Mouse (Mus musculus): Measurements from ENCODE around the gene P2rx7. TPM values are rescaled to one million over a fixed set of nuclear protein-coding genes. Genes with fewer than 3 reads are reported as not detected.

The P2rx7 gene
- 6.7 and 7.0 TPM in 2 replicates for polyA plus RNA-seq (2015; fragmentation: Nextera tagmentation; extraction: Ambion mirVana)

DNA sequence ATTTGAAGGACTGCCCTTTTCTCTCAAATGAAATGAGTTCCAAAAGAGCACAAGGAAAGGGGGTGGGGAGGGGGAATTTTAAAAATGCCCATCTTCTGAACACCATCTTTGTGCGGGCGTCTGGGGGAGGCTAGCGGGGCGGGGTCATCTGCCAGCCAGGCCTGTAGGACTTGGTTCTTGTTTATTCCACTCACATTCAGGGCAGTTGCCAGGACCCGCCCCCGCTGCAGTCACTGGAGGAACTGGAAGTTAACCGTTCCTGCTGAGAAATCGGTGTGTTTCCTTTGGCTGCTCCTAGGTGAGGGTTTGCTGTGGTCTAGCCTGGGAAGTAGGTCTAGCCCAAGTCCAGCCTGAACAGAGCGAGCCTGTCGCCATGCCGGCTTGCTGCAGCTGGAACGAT, at the start of gene P2rx7:
Gene P2rx7, plus strand, starts transcription at position 211 of the 400 bp plus-strand sequence.
- Histone ChIP-seq H3K4me2 (replicated peaks; ENCODE audit: low read depth, low read length) (peak within 1 kb of the TSS; percentile 38), H3K27me3 (replicated peaks; ENCODE audit: insufficient read depth, low read length) (no peaks in the 10 kb centered on the region), H3K4me1 (ENCODE audit: insufficient read depth, low read depth, low read length) (no peaks in the 10 kb centered on the region), H3K4me3 (ENCODE audit: low read depth, low read length) (peak within 1 kb of the TSS; percentile 19), H3K36me3 (ENCODE audit: insufficient read depth, low read length) (no peaks in the 10 kb centered on the region), H3K27ac (ENCODE audit: low read length) (peak within 1 kb of the TSS; percentile 59; the same call in 1 of the 2 replicates), H3K9me3 (ENCODE audit: low read length) (no peaks in the 10 kb centered on the region), H3K9ac (replicated peaks; ENCODE audit: low read depth) (no peak within 1 kb of the TSS)
- TF ChIP-seq EP300 (IDR thresholded peaks at IDR 0.05), result no peak
- ATAC-seq (peak; percentile 73), DNase-seq (ENCODE audit: low spot score) (peak; percentile 70)
- 44% methylated on average over 12 of the region's 12 CpGs for WGBS

DNA sequence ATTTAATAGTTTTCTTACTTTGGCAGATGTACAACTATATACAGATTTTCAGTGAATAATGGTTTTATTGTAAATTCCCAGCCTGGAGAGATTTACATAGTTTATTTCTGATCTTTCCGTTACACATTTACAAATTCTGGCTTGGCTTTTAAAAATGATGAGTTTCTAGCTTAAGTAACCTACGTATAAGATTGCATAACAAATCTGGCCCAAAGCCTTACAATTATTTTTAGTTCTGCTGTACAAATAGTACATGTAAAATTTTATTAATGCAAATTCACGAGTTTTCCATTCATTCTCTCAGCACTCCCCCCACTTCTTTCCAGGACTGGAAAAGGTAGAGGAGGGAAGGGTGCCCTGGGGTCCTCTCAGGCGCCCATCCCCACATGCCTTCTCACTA, 48.2 kb upstream of the P2rx7 start:
- H3K4me2 ChIP-seq (replicated peaks; ENCODE audit: low read depth, low read length), result no peak overlapping the region
- peak; percentile 75 for DNase-seq (ENCODE audit: low spot score)
- H3K36me3 ChIP-seq (ENCODE audit: insufficient read depth, low read length), result peaks cover 22% of the 10 kb centered on the region
- no peaks in the 10 kb centered on the region for H3K27me3 ChIP-seq (replicated peaks; ENCODE audit: insufficient read depth, low read length)
- ATAC-seq, result no peak
- H3K9ac ChIP-seq (replicated peaks; ENCODE audit: low read depth), result no peak overlapping the region
- no peak overlapping the region for H3K4me3 ChIP-seq (ENCODE audit: low read depth, low read length)
- H3K4me1 ChIP-seq (ENCODE audit: insufficient read depth, low read depth, low read length), result no peaks in the 10 kb centered on the region
- TF ChIP-seq EP300 (IDR thresholded peaks at IDR 0.05) (no peak), CTCF (IDR thresholded peaks at IDR 0.05) (no peak)
- no peaks in the 10 kb centered on the region for H3K9me3 ChIP-seq (ENCODE audit: low read length)
- 53% methylated on average over 4 of the region's 4 CpGs for WGBS
- no peak overlapping the region for H3K27ac ChIP-seq (ENCODE audit: low read length)

DNA sequence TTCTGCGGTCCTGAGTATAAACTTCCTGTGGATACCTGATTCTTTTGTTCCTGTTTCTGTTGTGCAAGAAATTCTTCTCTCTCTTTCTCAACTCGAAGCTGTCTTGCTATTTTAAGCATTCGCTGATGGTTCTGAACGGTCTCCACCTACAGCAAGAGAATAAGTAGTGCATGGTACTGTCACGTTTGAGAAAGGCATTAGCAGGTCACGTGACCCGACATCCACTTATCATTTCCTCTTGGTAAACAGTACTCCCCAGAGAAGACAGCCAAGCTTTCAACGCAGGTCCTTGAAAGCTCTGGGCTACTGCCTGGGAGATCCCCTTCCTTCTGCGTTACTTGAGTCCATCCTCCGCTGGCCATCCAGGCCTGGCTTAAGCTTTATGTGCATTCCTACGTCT, 41.5 kb upstream of the P2rx7 start:
- Histone ChIP-seq H3K4me3 (ENCODE audit: low read depth, low read length) (no peak overlapping the region), H3K36me3 (ENCODE audit: insufficient read depth, low read length) (peaks cover 18% of the 10 kb centered on the region), H3K9me3 (ENCODE audit: low read length) (no peaks in the 10 kb centered on the region), H3K9ac (replicated peaks; ENCODE audit: low read depth) (no peak overlapping the region; the same call in 1 of the 2 replicates), H3K4me1 (ENCODE audit: insufficient read depth, low read depth, low read length) (peaks cover 7% of the 10 kb centered on the region; the same call in 1 of the 2 replicates), H3K27ac (ENCODE audit: low read length) (peak overlapping the region; percentile 67), H3K4me2 (replicated peaks; ENCODE audit: low read depth, low read length) (peak overlapping the region; percentile 36; the same call in 1 of the 2 replicates), H3K27me3 (replicated peaks; ENCODE audit: insufficient read depth, low read length) (no peaks in the 10 kb centered on the region)
- DNase-seq (ENCODE audit: low spot score), result peak; percentile 95
- WGBS, result 11% methylated on average over 11 of the region's 11 CpGs
- TF ChIP-seq EP300 (IDR thresholded peaks at IDR 0.05), result peak; percentile 65
- peak; percentile 65 for TF ChIP-seq CTCF (IDR thresholded peaks at IDR 0.05)
- ATAC-seq, result peak; percentile 98

DNA sequence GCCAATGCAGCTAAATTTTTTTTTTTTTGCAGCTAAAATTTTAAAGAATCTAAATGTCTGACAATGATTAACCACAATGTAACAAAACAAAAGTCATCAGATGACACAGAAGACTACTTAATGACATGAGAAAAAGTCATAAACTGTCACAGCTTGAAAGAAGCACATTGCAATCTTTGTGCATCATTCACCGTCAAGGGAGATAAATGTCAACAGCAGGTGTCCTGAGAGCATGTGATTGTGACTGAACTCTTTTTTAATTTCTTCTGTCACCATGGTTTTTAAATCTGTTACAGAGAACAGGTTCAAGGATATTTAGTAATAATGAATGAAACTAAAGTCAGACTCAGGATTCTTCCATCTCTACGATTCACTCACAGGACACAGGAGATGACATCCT, 38.8 kb upstream of the P2rx7 start:
- Histone ChIP-seq H3K27ac (ENCODE audit: low read length) (no peak overlapping the region), H3K36me3 (ENCODE audit: insufficient read depth, low read length) (peaks cover 9% of the 10 kb centered on the region), H3K4me2 (replicated peaks; ENCODE audit: low read depth, low read length) (no peak overlapping the region), H3K27me3 (replicated peaks; ENCODE audit: insufficient read depth, low read length) (no peaks in the 10 kb centered on the region), H3K4me3 (ENCODE audit: low read depth, low read length) (no peak overlapping the region), H3K9me3 (ENCODE audit: low read length) (no peaks in the 10 kb centered on the region), H3K4me1 (ENCODE audit: insufficient read depth, low read depth, low read length) (peaks cover 7% of the 10 kb centered on the region; the same call in 1 of the 2 replicates), H3K9ac (replicated peaks; ENCODE audit: low read depth) (no peak overlapping the region)
- ATAC-seq (no peak), DNase-seq (ENCODE audit: low spot score) (no peak)
- WGBS, result 94% methylated on average over 2 of the region's 2 CpGs
- TF ChIP-seq EP300 (IDR thresholded peaks at IDR 0.05) (no peak), CTCF (IDR thresholded peaks at IDR 0.05) (no peak)

DNA sequence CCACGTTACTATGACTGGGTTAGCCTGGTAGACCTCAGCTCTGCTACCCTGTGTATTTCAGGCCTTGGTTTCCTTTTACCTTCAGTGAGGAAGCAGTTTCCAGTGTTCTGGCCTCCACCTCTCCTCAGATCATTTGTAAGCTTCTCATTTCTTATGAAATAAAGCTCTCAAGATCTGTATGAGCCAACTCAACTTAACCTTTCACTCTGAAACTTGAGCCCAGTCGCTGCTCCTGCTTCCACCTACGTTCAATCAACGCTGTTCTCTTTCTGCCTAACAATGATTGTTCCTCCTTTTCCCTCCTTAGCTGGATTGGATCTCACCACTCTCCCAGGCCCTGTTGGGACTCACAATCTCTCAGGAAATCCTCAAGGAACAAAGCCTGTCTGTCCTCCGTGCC, 32.1 kb upstream of the P2rx7 start:
- Histone ChIP-seq H3K4me2 (replicated peaks; ENCODE audit: low read depth, low read length) (no peak overlapping the region), H3K4me3 (ENCODE audit: low read depth, low read length) (no peak overlapping the region), H3K27ac (ENCODE audit: low read length) (peak overlapping the region; percentile 75), H3K9me3 (ENCODE audit: low read length) (no peaks in the 10 kb centered on the region), H3K36me3 (ENCODE audit: insufficient read depth, low read length) (no peaks in the 10 kb centered on the region), H3K27me3 (replicated peaks; ENCODE audit: insufficient read depth, low read length) (no peaks in the 10 kb centered on the region), H3K4me1 (ENCODE audit: insufficient read depth, low read depth, low read length) (no peaks in the 10 kb centered on the region), H3K9ac (replicated peaks; ENCODE audit: low read depth) (peak overlapping the region; percentile 30; the same call in 1 of the 2 replicates)
- TF ChIP-seq CTCF (IDR thresholded peaks at IDR 0.05) (no peak), EP300 (IDR thresholded peaks at IDR 0.05) (no peak)
- WGBS, result 41% methylated on average over 5 of the region's 5 CpGs
- DNase-seq (ENCODE audit: low spot score) (peak; percentile 71), ATAC-seq (peak; percentile 15; the same call in 1 of the 2 replicates)

DNA sequence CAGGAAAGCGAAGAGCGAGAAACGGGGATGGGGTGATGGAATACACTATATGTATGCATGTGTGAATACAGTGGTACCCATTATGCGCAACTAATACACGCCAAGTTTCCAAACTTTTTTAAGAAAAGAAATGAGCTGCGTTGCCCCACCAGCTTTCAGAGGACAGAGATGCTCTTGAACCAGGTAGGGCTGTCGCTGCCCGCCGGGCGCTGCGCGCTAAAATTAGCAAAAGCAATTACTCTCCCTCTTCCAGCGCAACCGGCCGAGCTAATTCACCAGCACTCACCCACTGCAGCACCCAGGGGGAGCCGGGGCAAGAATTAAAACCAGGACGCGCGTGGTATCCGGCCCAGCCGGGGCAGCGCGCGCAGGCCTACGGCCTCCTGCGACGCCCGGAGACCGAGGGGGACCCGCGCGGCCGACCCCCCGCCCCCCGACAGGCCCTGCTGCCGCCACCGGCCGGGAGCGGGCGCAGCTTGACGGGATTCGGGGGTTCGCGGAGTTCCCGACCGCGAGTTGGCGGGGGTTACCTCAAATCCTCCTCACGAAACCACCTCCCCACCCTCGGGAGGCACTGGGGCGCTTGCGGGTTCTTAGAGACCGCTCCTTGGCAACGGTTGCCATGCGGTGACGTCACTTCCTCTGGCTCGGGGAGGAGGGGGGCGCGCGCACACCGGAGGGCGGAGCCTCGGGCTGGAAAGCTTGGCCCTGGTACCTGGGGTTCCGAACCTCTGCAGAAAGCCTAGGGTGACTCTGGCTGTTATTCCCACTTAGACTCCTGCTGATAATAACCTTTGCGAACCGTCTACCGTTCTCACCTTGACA, 29.6 kb upstream of the P2rx7 start, which contains the start of gene Ift81:
Gene Ift81, minus strand, starts transcription at position 611 of the 825 bp plus-strand sequence.
- TF ChIP-seq EP300 (IDR thresholded peaks at IDR 0.05), result no peak
- TF ChIP-seq CTCF (IDR thresholded peaks at IDR 0.05), result peak; percentile 1; the same call in 1 of the 2 replicates
- Histone ChIP-seq H3K4me3 (ENCODE audit: low read depth, low read length) (peak within 1 kb of the TSS; percentile 59), H3K9ac (replicated peaks; ENCODE audit: low read depth) (peak within 1 kb of the TSS; percentile 65), H3K9me3 (ENCODE audit: low read length) (no peaks in the 10 kb centered on the region), H3K27ac (ENCODE audit: low read length) (peak within 1 kb of the TSS; percentile 71), H3K36me3 (ENCODE audit: insufficient read depth, low read length) (no peaks in the 10 kb centered on the region), H3K4me2 (replicated peaks; ENCODE audit: low read depth, low read length) (peak within 1 kb of the TSS; percentile 72), H3K4me1 (ENCODE audit: insufficient read depth, low read depth, low read length) (no peaks in the 10 kb centered on the region), H3K27me3 (replicated peaks; ENCODE audit: insufficient read depth, low read length) (no peaks in the 10 kb centered on the region)
- DNase-seq (ENCODE audit: low spot score) (peak; percentile 96), ATAC-seq (peak; percentile 94)
- WGBS, result 3% methylated on average over 57 of the region's 67 CpGs

Data from lung, postnatal 0 days (tissue).